Mouse (Mus musculus) embryonic facial prominence, embryonic 10.5 days (tissue): Measurements from ENCODE around the gene Kcnip4. TPM values are rescaled to one million over a fixed set of nuclear protein-coding genes. Genes with fewer than 3 reads are reported as not detected.

Source experiments
- DNase-seq: peaks from one replicate; pipeline ENCODE4 v3.0.0-alpha.2; 2017; ENCODE audit warnings: low spot score
- H3K27ac ChIP-seq: fragments of 300-500 bp; sonication (generic); replicated peaks from 2 replicates; pipeline ENCODE4 v1.5.1; 2016; ENCODE audit warnings: mild to moderate bottlenecking
- H3K27me3 ChIP-seq: fragments of 300-500 bp; sonication (generic); replicated peaks from 2 replicates; pipeline ENCODE4 v1.6.1; 2016; ENCODE audit warnings: low read depth, mild to moderate bottlenecking; ENCODE audit not compliant: poor library complexity, severe bottlenecking
- H3K36me3 ChIP-seq: fragments of 300-500 bp; sonication (generic); replicated peaks from 2 replicates; pipeline ENCODE4 v1.6.1; 2016; ENCODE audit warnings: mild to moderate bottlenecking, moderate library complexity
- H3K4me1 ChIP-seq: fragments of 300-500 bp; sonication (generic); 2 replicates; pipeline ENCODE4 v1.6.1; 2016
- H3K4me3 ChIP-seq: fragments of 300-500 bp; sonication (generic); 2 replicates; pipeline ENCODE4 v1.5.1; 2016; ENCODE audit warnings: mild to moderate bottlenecking, moderate library complexity
- H3K9me3 ChIP-seq: fragments of 300-500 bp; sonication (generic); 2 replicates; pipeline ENCODE4 v1.6.1; 2016; ENCODE audit warnings: mild to moderate bottlenecking
- WGBS: fragments of 180-500 bp; shearing (Covaris S2); methylation state at CpG from one replicate; pipeline ENCODE4 v1.1.7; 2016; 5-methylcytosine and 5-hydroxymethylcytosine counted together
- polyA plus RNA-seq: library from polyadenylated mRNA; unstranded; fragments of >200 nt; fragmentation: Nextera tagmentation; extraction: Ambion mirVana; gene quantifications from 2 replicates; pipeline ENCODE4 v1.2.1, GENCODE M21; 2016

Gene Kcnip4
- polyA plus RNA-seq, 1 experiment from 2014 or later, result 0.98 TPM

DNA sequence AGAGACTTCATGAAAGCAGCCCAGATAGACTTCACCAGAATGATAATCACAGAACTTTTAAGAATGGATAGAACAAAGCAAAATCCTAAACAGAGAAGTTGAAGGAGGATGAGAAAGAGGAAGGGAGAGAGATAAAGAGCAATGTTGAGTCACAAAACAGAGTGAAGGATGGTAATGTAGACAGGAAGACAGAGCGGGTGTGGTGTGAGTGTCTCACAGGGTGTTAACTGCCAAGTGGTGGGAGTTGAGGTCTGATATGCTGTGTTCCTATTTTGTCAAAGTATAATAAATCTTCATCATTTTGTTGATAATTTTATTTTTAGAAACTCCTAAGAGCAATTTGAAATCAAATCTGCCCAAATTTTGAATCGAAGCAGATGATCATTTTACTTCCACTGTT lies 592.8 kb downstream of the Kcnip4 start:
- Histone ChIP-seq H3K4me3 (no peak overlapping the region), H3K4me1 (no peaks in the 10 kb centered on the region), H3K27ac (no peak overlapping the region), H3K36me3 (no peaks in the 10 kb centered on the region), H3K27me3 (no peaks in the 10 kb centered on the region), H3K9me3 (no peaks in the 10 kb centered on the region)
- WGBS, result 88% methylated on average over 2 of the region's 2 CpGs
- no peak for DNase-seq

GRCm38 (mm10) chr5:48890216-48890615 lies 634.5 kb downstream of the Kcnip4 start:
- H3K4me1 ChIP-seq, result peaks cover 10% of the 10 kb centered on the region
- H3K27me3 ChIP-seq, result no peaks in the 10 kb centered on the region
- no peaks in the 10 kb centered on the region for H3K9me3 ChIP-seq
- peak overlapping the region; percentile 52 for H3K4me3 ChIP-seq
- DNase-seq, result no peak
- WGBS, result 78% methylated on average over 8 of the region's 8 CpGs
- H3K27ac ChIP-seq, result no peak overlapping the region
- no peaks in the 10 kb centered on the region for H3K36me3 ChIP-seq

DNA sequence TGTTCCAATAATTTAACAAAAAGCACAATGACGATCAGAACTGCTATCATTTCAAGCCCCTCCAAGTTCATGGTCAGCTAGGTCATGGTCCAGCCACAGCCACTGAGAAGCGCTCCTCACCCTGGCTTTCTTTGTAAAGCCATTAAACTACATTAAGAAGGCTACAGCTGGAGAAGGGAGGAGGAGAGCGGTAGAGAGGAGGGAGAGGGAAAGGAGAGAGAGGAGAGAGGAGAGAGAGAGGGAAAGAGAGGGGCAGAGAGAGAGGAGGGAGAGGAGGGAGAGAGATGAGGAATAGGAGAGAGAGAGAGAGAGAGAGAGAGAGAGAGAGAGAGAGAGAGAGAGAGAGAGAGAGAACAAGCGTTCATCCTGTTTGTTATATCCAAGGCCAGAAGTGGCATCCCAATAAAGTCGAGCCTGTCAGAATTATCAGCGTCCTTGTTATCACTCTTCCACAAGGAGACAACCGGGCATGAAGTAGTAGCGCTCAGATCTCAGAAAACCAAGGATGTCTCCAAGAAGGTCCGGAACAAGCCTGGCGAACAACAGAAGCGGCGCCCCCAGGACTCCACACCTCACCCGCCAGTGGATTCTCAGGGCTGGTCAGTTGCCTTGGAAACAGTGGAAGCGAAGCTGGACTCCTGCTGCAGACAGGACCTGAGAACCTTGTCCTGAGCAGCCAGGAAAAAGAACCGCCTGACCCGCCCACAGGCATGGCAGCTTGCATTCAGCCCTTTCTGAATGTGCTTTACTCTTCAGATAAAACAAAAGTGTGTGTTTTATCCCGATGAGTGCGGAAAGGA lies 635.1 kb downstream of the Kcnip4 start:
- H3K36me3 ChIP-seq, result no peaks in the 10 kb centered on the region

GRCm38 (mm10) chr5:48878081-48878480 lies 646.6 kb downstream of the Kcnip4 start:
- Histone ChIP-seq H3K9me3 (no peaks in the 10 kb centered on the region), H3K27me3 (no peaks in the 10 kb centered on the region), H3K4me3 (no peak overlapping the region), H3K4me1 (no peaks in the 10 kb centered on the region), H3K36me3 (no peaks in the 10 kb centered on the region), H3K27ac (no peak overlapping the region)
- no peak for DNase-seq
- WGBS, result 80% methylated on average over 2 of the region's 2 CpGs

More for the DNA sequence above, 635.1 kb downstream of the Kcnip4 start:
- WGBS, result 10% methylated on average over 18 of the region's 18 CpGs
- Histone ChIP-seq H3K27ac (0 out of 2 replicates have a peak overlapping the region, but pooled peaks have one; percentile 10), H3K4me3 (peak overlapping the region; percentile 52), H3K4me1 (peaks cover 10% of the 10 kb centered on the region), H3K27me3 (no peaks in the 10 kb centered on the region), H3K9me3 (no peaks in the 10 kb centered on the region)
- DNase-seq, result peak; percentile 57

DNA sequence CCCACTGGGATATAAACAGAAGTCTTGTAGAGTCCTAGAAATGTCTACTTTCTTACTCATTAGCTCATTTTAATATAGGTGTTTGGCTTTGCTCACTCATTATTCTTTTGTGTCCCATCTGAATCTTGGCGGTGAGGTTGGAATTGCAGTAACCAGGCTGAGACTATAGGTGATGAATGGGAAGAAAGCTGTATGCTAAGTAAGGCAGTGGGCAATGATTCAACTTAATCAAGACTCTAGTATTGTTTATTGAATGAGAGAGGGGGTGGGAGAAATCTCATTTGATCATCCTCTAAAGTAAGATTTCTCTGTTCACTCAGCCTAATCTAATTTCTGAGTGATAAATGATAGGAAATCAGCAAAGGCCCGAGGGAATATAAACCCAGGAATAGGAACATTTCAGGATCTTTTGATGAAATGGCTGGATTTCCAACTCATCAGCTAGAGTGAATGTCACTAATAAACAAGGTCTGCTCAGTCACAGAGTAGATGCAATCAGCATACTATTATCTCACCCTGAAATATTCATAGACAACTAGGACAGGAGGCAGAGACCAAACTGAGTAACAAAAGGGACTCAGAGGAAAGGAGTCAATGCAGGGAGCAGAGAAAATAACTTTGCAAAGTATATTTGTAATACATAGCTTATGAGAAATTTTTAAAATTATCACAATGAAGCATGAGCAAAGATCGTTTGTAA lies 660.3 kb downstream of the Kcnip4 start:
- no peaks in the 10 kb centered on the region for H3K4me1 ChIP-seq
- H3K9me3 ChIP-seq, result no peaks in the 10 kb centered on the region
- no peak overlapping the region for H3K4me3 ChIP-seq
- no peak overlapping the region for H3K27ac ChIP-seq
- H3K27me3 ChIP-seq, result no peaks in the 10 kb centered on the region
- H3K36me3 ChIP-seq, result no peaks in the 10 kb centered on the region
- 77% methylated on average over 3 of the region's 3 CpGs for WGBS
- DNase-seq, result no peak

- Histone ChIP-seq H3K4me3 (no peak overlapping the region), H3K36me3 (no peaks in the 10 kb centered on the region), H3K27ac (no peak overlapping the region), H3K9me3 (no peaks in the 10 kb centered on the region), H3K4me1 (peaks cover 3% of the 10 kb centered on the region; the same call in 1 of the 2 replicates), H3K27me3 (no peaks in the 10 kb centered on the region)
- WGBS, result 47% methylated on average over 2 of the region's 2 CpGs
- DNase-seq, result no peak
These were observed 683.7 kb downstream of the Kcnip4 start for GRCm38 (mm10) chr5:48840971-48841370.

GRCm38 (mm10) chr5:48795526-48795925 lies 729.2 kb downstream of the Kcnip4 start:
- Histone ChIP-seq H3K4me1 (no peaks in the 10 kb centered on the region), H3K36me3 (no peaks in the 10 kb centered on the region), H3K4me3 (no peak overlapping the region), H3K27me3 (no peaks in the 10 kb centered on the region), H3K27ac (no peak overlapping the region), H3K9me3 (no peaks in the 10 kb centered on the region)
- 80% methylated on average over 1 of the region's 1 CpGs for WGBS
- DNase-seq, result no peak

GRCm38 (mm10) chr5:48779376-48779775 lies 745.3 kb downstream of the Kcnip4 start:
- no peaks in the 10 kb centered on the region for H3K9me3 ChIP-seq
- H3K27ac ChIP-seq, result no peak overlapping the region
- H3K36me3 ChIP-seq, result no peaks in the 10 kb centered on the region
- 65% methylated on average over 1 of the region's 1 CpGs for WGBS
- H3K27me3 ChIP-seq, result no peaks in the 10 kb centered on the region
- H3K4me3 ChIP-seq, result no peak overlapping the region
- DNase-seq, result no peak
- H3K4me1 ChIP-seq, result no peaks in the 10 kb centered on the region

DNA sequence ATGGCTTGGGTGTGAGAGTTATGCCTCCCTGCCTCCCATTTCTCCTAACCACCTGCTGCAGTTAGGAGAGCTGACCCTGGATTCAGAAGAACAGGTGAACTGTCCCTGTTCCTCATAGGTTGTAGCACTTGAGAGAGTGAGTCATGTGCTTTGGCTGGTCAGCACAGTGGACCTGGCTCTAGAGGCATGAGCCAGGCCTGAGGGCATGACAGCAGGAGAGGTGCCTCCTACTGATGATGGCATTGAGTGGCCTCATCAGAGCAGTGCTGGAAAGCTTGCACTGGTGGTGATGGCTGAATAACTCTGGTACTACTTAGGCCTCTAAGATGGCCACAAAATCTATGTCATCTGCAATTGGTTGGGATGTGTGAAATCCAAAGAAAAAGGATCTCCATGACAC lies 776.1 kb downstream of the Kcnip4 start:
- DNase-seq, result no peak
- H3K9me3 ChIP-seq, result no peaks in the 10 kb centered on the region
- H3K27me3 ChIP-seq, result no peaks in the 10 kb centered on the region
- H3K4me3 ChIP-seq, result no peak overlapping the region
- no peak overlapping the region for H3K27ac ChIP-seq
- no peaks in the 10 kb centered on the region for H3K4me1 ChIP-seq
- no peaks in the 10 kb centered on the region for H3K36me3 ChIP-seq

DNA sequence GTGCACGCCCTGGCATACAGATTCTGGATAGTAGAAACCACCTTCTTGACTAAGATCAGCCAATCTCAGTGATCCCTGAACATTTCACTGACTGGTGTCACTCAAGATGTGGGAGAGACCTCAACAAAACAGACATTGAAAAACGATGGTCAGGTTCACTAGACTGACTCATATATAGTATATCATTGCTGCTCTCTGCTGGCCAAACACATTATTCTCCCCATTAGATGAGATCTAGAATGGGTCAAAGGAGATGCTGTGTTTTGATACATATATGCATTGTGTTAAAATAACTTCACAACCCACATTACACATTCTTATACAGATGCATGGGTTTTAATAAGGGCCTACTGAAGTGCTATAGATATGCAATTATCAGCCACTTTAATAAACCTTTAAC lies 787.1 kb downstream of the Kcnip4 start:
- WGBS, result 59% methylated on average over 2 of the region's 2 CpGs
- H3K36me3 ChIP-seq, result no peaks in the 10 kb centered on the region
- no peaks in the 10 kb centered on the region for H3K4me1 ChIP-seq
- H3K4me3 ChIP-seq, result no peak overlapping the region
- DNase-seq, result no peak
- no peaks in the 10 kb centered on the region for H3K9me3 ChIP-seq
- no peak overlapping the region for H3K27ac ChIP-seq
- H3K27me3 ChIP-seq, result no peaks in the 10 kb centered on the region

- Histone ChIP-seq H3K36me3 (no peaks in the 10 kb centered on the region), H3K4me3 (no peak overlapping the region), H3K27ac (no peak overlapping the region), H3K27me3 (no peaks in the 10 kb centered on the region), H3K9me3 (no peaks in the 10 kb centered on the region), H3K4me1 (no peaks in the 10 kb centered on the region)
- DNase-seq, result no peak
These were observed 806.5 kb downstream of the Kcnip4 start for GRCm38 (mm10) chr5:48718166-48718565.

DNA sequence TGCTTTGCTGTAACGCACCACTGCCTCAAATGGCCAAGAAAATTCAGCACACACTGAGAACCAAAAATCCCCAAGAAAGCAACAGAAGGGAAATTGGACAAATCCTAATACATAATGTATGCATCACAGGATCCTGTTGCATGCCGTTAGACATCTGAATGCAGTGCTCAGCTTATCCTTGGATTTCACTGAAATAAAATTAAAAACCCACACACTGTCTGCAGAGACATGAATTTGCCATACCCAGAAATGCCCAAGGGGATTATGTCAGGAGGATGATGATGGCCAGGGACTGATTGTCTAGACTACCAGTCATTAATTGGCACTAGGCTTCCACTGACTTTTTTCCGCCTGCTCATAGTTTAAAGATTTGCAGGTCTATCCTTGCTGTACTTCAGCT lies 818.7 kb downstream of the Kcnip4 start:
- Histone ChIP-seq H3K9me3 (no peaks in the 10 kb centered on the region), H3K4me1 (no peaks in the 10 kb centered on the region), H3K4me3 (no peak overlapping the region), H3K36me3 (no peaks in the 10 kb centered on the region), H3K27me3 (no peaks in the 10 kb centered on the region), H3K27ac (no peak overlapping the region)
- DNase-seq, result no peak
- WGBS, result 87% methylated on average over 3 of the region's 3 CpGs

- H3K4me1 ChIP-seq, result no peaks in the 10 kb centered on the region
- H3K27ac ChIP-seq, result no peak overlapping the region
- no peaks in the 10 kb centered on the region for H3K9me3 ChIP-seq
- no peak for DNase-seq
- H3K36me3 ChIP-seq, result no peaks in the 10 kb centered on the region
- H3K4me3 ChIP-seq, result no peak overlapping the region
- WGBS, result 83% methylated on average over 3 of the region's 3 CpGs
- H3K27me3 ChIP-seq, result no peaks in the 10 kb centered on the region
These were observed 837.6 kb downstream of the Kcnip4 start for GRCm38 (mm10) chr5:48687068-48687467.
